Mouse (Mus musculus) cortical plate, adult 2 months (tissue): ENCODE results near the gene Zfp120.

Experiments used
- CTCF ChIP-seq: fragments of 200-500 bp; IDR thresholded peaks from 2 replicates; pipeline ENCODE4 v1.5.1; 2011; ENCODE audit warnings: mild to moderate bottlenecking, control low read depth, low read length; ENCODE audit not compliant: insufficient read depth; ENCODE audit errors: extremely low read depth
- POLR2A ChIP-seq: fragments of 200-500 bp; IDR thresholded peaks from 2 replicates; pipeline ENCODE4 v1.6.1; 2011; ENCODE audit warnings: mild to moderate bottlenecking, low read length, control low read depth; ENCODE audit not compliant: insufficient read depth; ENCODE audit errors: extremely low read depth

DNA sequence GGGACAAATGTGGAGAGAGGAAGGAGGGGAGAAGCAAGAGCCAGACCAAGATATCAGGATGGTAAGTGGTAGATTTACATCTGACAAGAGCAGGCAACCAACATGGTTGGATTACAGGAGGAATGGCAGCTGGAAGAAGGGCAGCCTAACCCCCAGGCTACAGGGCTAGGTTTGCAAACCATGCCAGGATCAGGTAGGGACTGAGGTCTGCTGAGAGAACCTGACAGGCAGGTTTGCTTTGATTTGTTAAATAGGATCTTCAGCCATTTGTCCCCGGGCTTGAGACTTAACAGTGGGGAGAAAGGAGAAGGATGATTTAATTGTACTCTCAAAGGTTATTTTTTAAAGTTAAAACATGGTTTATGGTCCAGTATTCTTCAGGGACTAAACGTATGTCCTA, 3.7 kb downstream of the Zfp120 start:
- TF ChIP-seq CTCF (no peak), POLR2A (no peak)
